Mouse (Mus musculus) ES-Bruce4 (cell line): ENCODE data around the gene G0s2.

Source experiments
- CTCF ChIP-seq: IDR thresholded peaks from one replicate; pipeline ENCODE4 v1.8.1; 2011; ENCODE audit warnings: low read depth, low read length
- EP300 ChIP-seq: IDR thresholded peaks from 2 replicates; pipeline ENCODE4 v1.6.1; 2011; ENCODE audit warnings: low read depth, low read length; ENCODE audit not compliant: insufficient read depth
- POLR2A ChIP-seq: IDR thresholded peaks from one replicate; pipeline ENCODE4 v1.8.1; 2011; ENCODE audit warnings: low read length; ENCODE audit not compliant: insufficient read depth

DNA sequence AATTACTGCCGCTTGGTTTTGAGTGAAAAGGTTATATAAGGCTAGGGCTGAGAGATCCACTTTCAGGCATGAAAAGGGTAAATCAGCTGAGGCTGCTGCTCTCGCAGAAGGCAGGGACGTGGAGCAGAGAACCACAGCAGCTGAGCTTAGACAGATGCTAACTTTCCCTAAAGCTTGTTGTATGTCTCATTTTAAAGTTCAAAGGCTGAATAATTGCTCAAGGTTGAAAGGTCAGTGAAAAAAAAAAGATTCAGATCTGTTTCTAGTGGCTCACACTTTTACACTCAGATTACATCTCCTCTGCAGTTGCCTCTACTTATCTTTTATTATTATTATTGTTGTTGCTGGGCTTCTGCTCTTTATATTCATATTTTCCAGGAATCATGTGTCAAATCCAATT lies 47.5 kb downstream of the G0s2 start:
- no peak for TF ChIP-seq POLR2A
- TF ChIP-seq CTCF, result no peak
- no peak for TF ChIP-seq EP300
